In genomic region chr5:37109280-37109849, GRCm38 (mm10) we compare ENCODE assay signal across 9 mouse cellular contexts. TPM values are rescaled to one million over a fixed set of nuclear protein-coding genes. Genes with fewer than 3 reads are reported as not detected.
DNase-seq lines count a peak whose midpoint lies in the region; ATAC-seq and TF ChIP-seq lines count a peak whose summit lies in the region.
"Had no signal": no experiment of that assay in that cellular context is flagged by ENCODE, and none has a peak within 500 bp of the region (broad histone marks: within the 10 kb centered on the region; RNA-seq: fewer than 3 reads in every experiment).

No protein-coding gene starts in this region.

- no peaks in the 10 kb centered on the region for H3K36me3 ChIP-seq in lung, postnatal 0 days (ENCODE audit: insufficient read depth, low read length)

- no peaks in the 10 kb centered on the region for H3K27me3 ChIP-seq in lung, postnatal 0 days (replicated peaks; ENCODE audit: insufficient read depth, low read length)

- WGBS in large intestine, adult 2 months = 28% methylated on average over 6 of the region's 6 CpGs
- 27% methylated on average over 6 of the region's 6 CpGs for WGBS in lung, postnatal 0 days

- H3K4me2 ChIP-seq in lung, postnatal 0 days (replicated peaks; ENCODE audit: low read depth, low read length) = no peak overlapping the region

- H3K9ac ChIP-seq in lung, postnatal 0 days (replicated peaks; ENCODE audit: low read depth) = no peak overlapping the region

- H3K27ac ChIP-seq in lung, postnatal 0 days (ENCODE audit: low read length) = no peak overlapping the region

- DNase-seq in urinary bladder, adult 18-20 months (ENCODE audit: low spot score in 2 of 2) = peak; percentile 35 to 62
- DNase-seq in urinary bladder, postnatal 10 days (ENCODE audit: low spot score) = no peak
- peak; percentile 54 for DNase-seq in cerebellum, adult 11 months
- peak; percentile 55 for DNase-seq in forelimb bud, embryonic 11.5 days (ENCODE audit: low read depth, low spot score)
- peak; percentile 46 for DNase-seq in large intestine, adult 2 months (ENCODE audit: low read depth, low spot score)
- DNase-seq in lung, postnatal 0 days (ENCODE audit: low spot score) = peak; percentile 42
- peak; percentile 92 to 94 for DNase-seq in right cerebral cortex, adult 2 months (ENCODE audit: low spot score in 2 of 2)
- DNase-seq in urinary bladder, postnatal 14 days (ENCODE audit: low spot score) = peak; percentile 62

- ATAC-seq in lung, postnatal 0 days = no peak

- no peaks in the 10 kb centered on the region for H3K4me1 ChIP-seq in lung, postnatal 0 days (ENCODE audit: insufficient read depth, low read depth, low read length)

- no peak for TF ChIP-seq EP300 in lung, postnatal 0 days (IDR thresholded peaks at IDR 0.05)

- no peak overlapping the region for H3K4me3 ChIP-seq in lung, postnatal 0 days (ENCODE audit: low read depth, low read length)
- H3K4me3 ChIP-seq: erythroblast, embryonic 14.5 days had no signal

- no peaks in the 10 kb centered on the region for H3K9me3 ChIP-seq in lung, postnatal 0 days (ENCODE audit: low read length)

- TF ChIP-seq CTCF in lung, postnatal 0 days (IDR thresholded peaks at IDR 0.05) = peak; percentile 69

RNA-seq across cellular contexts. Expression of gene Gm1043, which starts 24.2 kb away (rescaled TPM):
- polyA plus RNA-seq in large intestine, adult 2 months (2012; rRNA removed) = 0.60 and 0.84 TPM in 2 replicates
- not detected in 2 replicates for polyA plus RNA-seq in lung, postnatal 0 days (2015; fragmentation: Nextera tagmentation; extraction: Ambion mirVana)
- polyA plus RNA-seq: erythroblast, embryonic 14.5 days had no signal
